8 mouse cellular contexts compared by ENCODE assay signal in the genomic region with DNA sequence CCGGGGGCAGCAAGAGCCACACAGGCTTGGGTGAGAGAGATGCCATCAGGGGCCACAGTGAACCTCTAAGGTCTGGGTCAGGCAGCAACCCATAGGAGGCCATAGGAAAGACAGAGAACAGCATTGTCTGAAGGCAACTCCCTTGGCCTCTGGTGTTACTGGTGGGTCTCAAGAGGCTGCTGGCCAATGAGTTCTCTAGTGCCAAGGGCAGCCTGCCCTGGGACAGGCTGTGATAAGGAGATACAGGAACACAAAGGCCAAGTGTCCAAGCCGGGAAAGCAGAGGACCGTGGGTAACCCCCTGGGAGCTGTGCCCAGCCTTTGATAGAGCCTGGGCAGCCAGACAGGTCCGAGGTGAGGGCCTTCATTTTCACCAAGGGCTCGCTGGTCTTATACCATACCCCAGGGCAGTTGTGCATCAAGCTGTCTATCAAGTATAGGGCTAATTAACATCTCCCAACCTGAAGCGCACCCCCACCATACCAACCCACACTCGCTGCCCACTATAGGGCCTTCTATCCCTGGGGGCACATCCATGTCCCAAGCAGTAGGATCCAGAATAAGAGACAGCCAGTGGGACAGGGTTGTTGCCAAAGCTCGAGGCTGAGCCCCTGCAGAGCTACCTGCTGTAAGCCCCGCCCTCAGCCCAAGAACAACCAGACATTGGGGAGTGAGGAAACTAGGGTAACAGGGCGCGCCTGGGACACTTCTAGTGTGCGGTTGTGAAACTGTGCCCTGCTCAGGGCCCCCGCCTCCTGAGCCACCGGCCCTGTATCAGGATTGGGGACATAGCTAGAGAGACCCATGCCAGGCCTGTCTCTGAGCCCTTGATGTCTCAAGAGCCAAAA. TPM values are rescaled to one million over a fixed set of nuclear protein-coding genes. Genes with fewer than 3 reads are reported as not detected.
DNase-seq lines count a peak whose midpoint lies in the region; TF ChIP-seq lines count a peak whose summit lies in the region.

No protein-coding gene starts in this region.

- intact Hi-C loops in heart, postnatal 14 days (cut with DNase I) = loop anchor here (5.0 kb wide), 1 partner anchor 81 kb away; no protein-coding TSS in a partner anchor

- TF ChIP-seq POLR2A in lung, adult 2 months (IDR thresholded peaks at IDR 0.05; ENCODE audit: borderline replicate concordance, extremely low read depth, low read depth, low read length) = no peak

- DNase-seq in adrenal gland, adult (ENCODE audit: inconsistent age in 2 of 2, low spot score in 1 of 2) = peak; percentile 43 to 52
- no peak for DNase-seq in adrenal gland, postnatal 4 days (ENCODE audit: low spot score in 2 of 2)
- peak; percentile 15 for DNase-seq in ZHBTc4 (ENCODE audit: low read depth, low spot score)
- DNase-seq in heart, postnatal 14 days = peak; percentile 38 to 56
- DNase-seq in lung, adult 2 months = no peak
- peak; percentile 74 for DNase-seq in testis, postnatal 10 days (ENCODE audit: low spot score)
- DNase-seq in frontal cortex, adult 2 months (ENCODE audit: extremely low spot score in 1 of 2, low spot score in 1 of 2) = no peak
- DNase-seq in layer of hippocampus, postnatal 14 days (ENCODE audit: low spot score in 2 of 2) = no peak

- peak overlapping the region; percentile 25 for H3K4me3 ChIP-seq in lung, adult 2 months (replicated peaks; ENCODE audit: extremely low read depth, low read depth, low read length)

- no peak for TF ChIP-seq CTCF in lung, adult 2 months (IDR thresholded peaks at IDR 0.05; ENCODE audit: insufficient read depth, low read length)

- WGBS in lung, adult 2 months = 63% methylated on average over 14 of the region's 14 CpGs

- H3K4me1 ChIP-seq in lung, adult 2 months (ENCODE audit: control insufficient read depth, insufficient read depth, low read length) = peaks cover 3% of the 10 kb centered on the region; the same call in 1 of the 2 replicates

RNA-seq across cellular contexts. Expression of a gene that starts 3.0 kb away (rescaled TPM):
- 10 to 100 TPM; 86.7 to 96.3 TPM for total RNA-seq in adrenal gland, postnatal 4 days (2021)
- total RNA-seq in heart, postnatal 14 days (2021) = 10 to 100 TPM; 23.0 to 23.2 TPM
- polyA plus RNA-seq in lung, adult 2 months (2012; rRNA removed) = 1,387 and 1,388 TPM in 2 replicates
- polyA plus RNA-seq in frontal cortex, adult 2 months (2012; rRNA removed) = 271 and 272 TPM in 2 replicates
- total RNA-seq in layer of hippocampus, postnatal 14 days (2021) = 100 to 1,000 TPM; 223 to 257 TPM

RNA-seq across cellular contexts. Expression of a gene that starts 25.1 kb away (rescaled TPM):
- 10 to 100 TPM; 66.8 to 71.1 TPM for total RNA-seq in adrenal gland, postnatal 4 days (2021)
- 10 to 100 TPM; 31.2 to 34.1 TPM for total RNA-seq in heart, postnatal 14 days (2021)
- polyA plus RNA-seq in lung, adult 2 months (2012; rRNA removed) = 32.0 and 35.4 TPM in 2 replicates
- 45.1 and 45.7 TPM in 2 replicates for polyA plus RNA-seq in frontal cortex, adult 2 months (2012; rRNA removed)
- 10 to 100 TPM; 40.1 to 45.5 TPM for total RNA-seq in layer of hippocampus, postnatal 14 days (2021)

RNA-seq across cellular contexts. Expression of a gene that starts 37.2 kb away (rescaled TPM):
- total RNA-seq in adrenal gland, postnatal 4 days (2021) = 100 to 1,000 TPM; 109 to 111 TPM
- total RNA-seq in heart, postnatal 14 days (2021) = 10 to 100 TPM; 56.9 to 57.5 TPM
- 116 and 141 TPM in 2 replicates for polyA plus RNA-seq in lung, adult 2 months (2012; rRNA removed)
- 222 and 229 TPM in 2 replicates for polyA plus RNA-seq in frontal cortex, adult 2 months (2012; rRNA removed)
- total RNA-seq in layer of hippocampus, postnatal 14 days (2021) = 100 to 1,000 TPM; 137 to 138 TPM

RNA-seq across cellular contexts. Expression of a gene that starts 37.3 kb away (rescaled TPM):
- total RNA-seq in adrenal gland, postnatal 4 days (2021) = 10 to 100 TPM; 18.9 to 22.7 TPM
- total RNA-seq in heart, postnatal 14 days (2021) = 10 to 100 TPM; 11.8 to 12.0 TPM
- polyA plus RNA-seq in lung, adult 2 months (2012; rRNA removed) = 55.8 and 59.8 TPM in 2 replicates
- polyA plus RNA-seq in frontal cortex, adult 2 months (2012; rRNA removed) = 88.6 and 97.4 TPM in 2 replicates
- 10 to 100 TPM; 79.0 to 81.2 TPM for total RNA-seq in layer of hippocampus, postnatal 14 days (2021)

RNA-seq across cellular contexts. Expression of a gene that starts 58.7 kb away (rescaled TPM):
- 10 to 100 TPM; 20.2 to 49.6 TPM for total RNA-seq in adrenal gland, postnatal 4 days (2021)
- total RNA-seq in heart, postnatal 14 days (2021) = 10 to 100 TPM; 23.8 to 68.1 TPM
- 0.24 and 1.6 TPM in 2 replicates for polyA plus RNA-seq in lung, adult 2 months (2012; rRNA removed)
- 1.3 and 2.2 TPM in 2 replicates for polyA plus RNA-seq in frontal cortex, adult 2 months (2012; rRNA removed)
- total RNA-seq in layer of hippocampus, postnatal 14 days (2021) = 10 to 100 TPM; 16.1 to 21.9 TPM

Comparison
In these comparisons a context has a peak if more than half of its experiments do, and no peak if none do; other contexts are left out.
1. DNase-seq: peak in adrenal gland, adult (2 of 2), ZHBTc4 (single experiment), heart, postnatal 14 days (2 of 2) and testis, postnatal 10 days (single experiment); none in adrenal gland, postnatal 4 days (0 of 2), lung, adult 2 months (single experiment), frontal cortex, adult 2 months (0 of 2) and layer of hippocampus, postnatal 14 days (0 of 2).